Mouse (Mus musculus): ENCODE measurements around the gene Abhd14b. TPM values are rescaled to one million over a fixed set of nuclear protein-coding genes. Genes with fewer than 3 reads are reported as not detected.

Gene Abhd14b
- polyA plus RNA-seq, 1 experiment from 2014 or later: 44.1 TPM

DNA sequence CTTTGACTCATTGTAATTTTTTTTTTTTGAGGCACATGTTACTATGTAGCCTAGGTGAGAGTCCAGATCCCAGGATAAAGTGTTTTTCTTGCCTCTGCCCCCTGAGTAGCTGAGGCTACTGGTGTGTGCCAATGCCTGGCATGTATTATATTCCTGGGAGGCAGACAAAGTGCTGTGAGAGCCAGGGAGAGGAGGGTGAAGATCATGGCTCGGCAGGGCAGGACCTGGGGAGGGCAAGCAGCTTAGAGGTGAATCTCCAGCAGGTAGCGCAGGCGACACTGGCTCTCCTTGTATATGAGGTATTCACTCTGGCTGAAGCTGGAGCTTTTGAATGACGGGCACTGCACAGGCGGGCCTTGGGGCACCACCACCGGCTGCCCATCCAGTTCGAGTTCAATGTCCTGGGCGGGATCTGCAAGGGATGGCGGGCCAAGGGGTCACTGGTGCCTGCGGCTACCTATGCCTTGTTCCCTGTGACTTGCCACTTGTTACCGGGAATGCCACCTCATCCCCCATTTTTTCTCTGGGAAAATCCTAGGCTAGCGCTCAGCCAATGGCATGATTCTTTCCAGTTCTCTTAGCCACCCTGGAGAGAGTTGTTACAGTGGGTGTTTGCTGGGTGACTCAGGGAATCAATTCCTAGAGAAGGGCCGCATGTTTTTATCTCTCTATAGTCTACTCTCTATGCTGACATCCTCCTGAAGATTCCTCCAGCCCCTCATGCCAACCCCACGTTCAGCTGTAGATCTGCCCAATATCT lies 23.9 kb downstream of the Abhd14b start:
- Histone ChIP-seq H3K4me3 (replicated peaks) (no peak overlapping the region), H3K9me3 (replicated peaks) (no peaks in the 10 kb centered on the region), H3K4me1 (peaks cover 49% of the 10 kb centered on the region), H3K27me3 (no peaks in the 10 kb centered on the region), H3K9ac (no peak overlapping the region), H3K27ac (replicated peaks) (0 out of 2 replicates have a peak overlapping the region, but pooled peaks have one; percentile 48), H3K36me3 (no peaks in the 10 kb centered on the region), H3K4me2 (replicated peaks) (peak overlapping the region; percentile 36)
- 62% methylated on average over 14 of the region's 14 CpGs for WGBS
- ATAC-seq (ENCODE audit: insufficient number of reproducible peaks, low FRiP score, low TSS enrichment, low read depth): no peak

DNA sequence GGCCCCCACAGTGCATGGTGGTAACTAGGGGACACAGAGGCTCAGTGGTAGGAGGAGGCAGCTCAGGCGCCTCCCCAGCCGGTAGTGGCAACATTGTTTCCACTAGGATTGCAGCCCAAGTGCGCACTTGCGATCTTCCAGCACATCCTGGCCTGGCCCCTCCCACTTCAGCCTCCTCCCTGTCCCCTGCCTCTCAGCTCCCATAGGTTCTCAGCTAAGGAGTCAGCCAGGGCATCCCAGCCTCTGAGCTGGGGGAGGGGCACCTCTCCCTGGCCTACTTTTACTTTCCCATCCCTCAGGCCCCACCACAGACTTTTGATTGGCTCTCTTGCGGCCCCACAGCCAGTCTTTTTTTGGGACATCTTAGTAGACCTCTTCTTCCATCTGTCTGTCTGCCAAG lies 24.6 kb downstream of the Abhd14b start:
- no peaks in the 10 kb centered on the region for H3K27me3 ChIP-seq
- no peaks in the 10 kb centered on the region for H3K9me3 ChIP-seq (replicated peaks)
- ATAC-seq (ENCODE audit: insufficient number of reproducible peaks, low FRiP score, low TSS enrichment, low read depth): no peak
- H3K27ac ChIP-seq (replicated peaks): 0 out of 2 replicates have a peak overlapping the region, but pooled peaks have one; percentile 48
- peak overlapping the region; percentile 36 for H3K4me2 ChIP-seq (replicated peaks)
- peaks cover 54% of the 10 kb centered on the region for H3K4me1 ChIP-seq
- no peaks in the 10 kb centered on the region for H3K36me3 ChIP-seq
- 19% methylated on average over 5 of the region's 5 CpGs for WGBS
- no peak overlapping the region for H3K9ac ChIP-seq
- no peak overlapping the region for H3K4me3 ChIP-seq (replicated peaks)

DNA sequence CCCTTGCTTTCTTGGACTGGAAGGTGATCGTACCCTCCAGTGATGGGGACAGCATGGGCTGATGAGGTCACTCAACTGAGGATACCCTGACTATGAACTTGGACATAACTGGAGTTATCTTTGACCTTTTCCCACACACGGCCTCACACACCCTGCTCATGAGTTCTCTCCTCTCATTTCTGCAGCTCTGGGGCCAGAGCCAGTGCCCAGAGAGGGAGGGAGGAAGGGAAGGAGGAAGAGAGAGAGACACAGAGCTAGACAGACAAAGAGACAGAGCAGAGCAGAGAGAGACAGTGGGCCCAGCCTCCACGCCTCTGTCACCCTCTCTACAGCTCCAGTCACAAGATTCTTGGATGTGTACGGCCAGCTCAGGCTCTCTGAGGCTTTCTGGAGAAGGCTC lies 25.1 kb downstream of the Abhd14b start:
- Histone ChIP-seq H3K4me1 (peaks cover 54% of the 10 kb centered on the region), H3K27ac (replicated peaks) (peak overlapping the region; percentile 18; the same call in 1 of the 2 replicates), H3K9ac (no peak overlapping the region), H3K9me3 (replicated peaks) (no peaks in the 10 kb centered on the region), H3K36me3 (no peaks in the 10 kb centered on the region), H3K4me3 (replicated peaks) (no peak overlapping the region), H3K27me3 (no peaks in the 10 kb centered on the region), H3K4me2 (replicated peaks) (no peak overlapping the region)
- WGBS: 63% methylated on average over 4 of the region's 4 CpGs
- no peak for ATAC-seq (ENCODE audit: insufficient number of reproducible peaks, low FRiP score, low TSS enrichment, low read depth)

DNA sequence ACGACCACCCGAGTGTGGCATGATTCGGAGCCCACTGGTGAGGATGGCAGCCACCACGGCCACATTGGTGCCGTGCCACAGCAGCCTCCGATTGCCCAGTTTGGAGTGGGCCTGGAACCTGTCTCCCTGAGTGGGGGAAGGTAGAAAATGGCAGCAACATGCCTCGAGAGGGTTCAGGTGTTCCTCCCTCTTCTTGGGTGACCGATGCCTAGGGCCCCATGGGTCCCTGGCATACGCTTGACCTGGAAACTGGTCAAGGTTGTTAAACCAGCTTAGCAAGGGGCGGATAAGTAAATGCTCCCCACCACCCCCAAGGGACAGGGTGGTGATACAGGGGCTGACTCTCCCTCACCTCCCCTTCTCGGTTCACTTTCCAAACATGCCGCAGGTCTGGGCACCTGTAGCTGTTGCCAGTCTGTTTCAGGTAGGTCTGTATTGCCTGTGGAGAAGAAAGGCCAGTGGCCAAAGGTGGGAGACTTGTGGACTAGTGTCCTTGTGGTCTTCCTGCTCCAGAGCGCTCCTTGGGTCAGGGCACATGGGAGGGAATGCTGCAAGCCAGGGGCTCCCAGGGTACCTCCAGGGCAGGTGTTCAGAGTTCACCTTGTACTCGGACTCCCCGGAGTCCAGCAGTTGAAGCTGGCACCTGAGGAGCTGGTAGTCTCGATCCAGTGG lies 26.0 kb downstream of the Abhd14b start:
- Histone ChIP-seq H3K4me3 (replicated peaks) (no peak overlapping the region), H3K9me3 (replicated peaks) (no peaks in the 10 kb centered on the region), H3K36me3 (no peaks in the 10 kb centered on the region), H3K9ac (no peak overlapping the region), H3K27me3 (no peaks in the 10 kb centered on the region), H3K4me1 (peaks cover 61% of the 10 kb centered on the region), H3K4me2 (replicated peaks) (no peak overlapping the region), H3K27ac (replicated peaks) (no peak overlapping the region)
- 85% methylated on average over 16 of the region's 16 CpGs for WGBS
- ATAC-seq (ENCODE audit: insufficient number of reproducible peaks, low FRiP score, low TSS enrichment, low read depth): no peak

DNA sequence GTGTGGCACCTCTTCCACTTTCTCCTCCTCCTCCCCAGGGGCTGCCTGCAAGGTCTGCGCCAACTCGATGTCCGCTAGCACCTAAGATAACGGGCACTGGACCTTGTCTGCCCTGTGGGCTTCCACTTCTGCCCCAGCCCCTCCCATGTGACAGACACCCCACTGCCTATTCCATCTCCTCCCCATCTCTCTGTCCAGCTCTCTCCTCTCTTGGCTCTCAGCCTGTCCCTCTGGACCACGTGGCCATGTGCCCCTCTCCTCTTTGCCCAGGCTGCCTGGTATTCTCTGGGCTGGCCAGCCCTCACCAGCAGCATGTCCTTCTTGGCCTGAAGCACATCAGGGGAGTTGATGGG lies 26.5 kb downstream of the Abhd14b start:
- no peak for ATAC-seq (ENCODE audit: insufficient number of reproducible peaks, low FRiP score, low TSS enrichment, low read depth)
- Histone ChIP-seq H3K4me1 (peaks cover 63% of the 10 kb centered on the region), H3K9me3 (replicated peaks) (no peaks in the 10 kb centered on the region), H3K4me2 (replicated peaks) (no peak overlapping the region), H3K27me3 (no peaks in the 10 kb centered on the region), H3K27ac (replicated peaks) (no peak overlapping the region), H3K4me3 (replicated peaks) (no peak overlapping the region), H3K9ac (no peak overlapping the region), H3K36me3 (no peaks in the 10 kb centered on the region)
- WGBS: 76% methylated on average over 5 of the region's 5 CpGs

DNA sequence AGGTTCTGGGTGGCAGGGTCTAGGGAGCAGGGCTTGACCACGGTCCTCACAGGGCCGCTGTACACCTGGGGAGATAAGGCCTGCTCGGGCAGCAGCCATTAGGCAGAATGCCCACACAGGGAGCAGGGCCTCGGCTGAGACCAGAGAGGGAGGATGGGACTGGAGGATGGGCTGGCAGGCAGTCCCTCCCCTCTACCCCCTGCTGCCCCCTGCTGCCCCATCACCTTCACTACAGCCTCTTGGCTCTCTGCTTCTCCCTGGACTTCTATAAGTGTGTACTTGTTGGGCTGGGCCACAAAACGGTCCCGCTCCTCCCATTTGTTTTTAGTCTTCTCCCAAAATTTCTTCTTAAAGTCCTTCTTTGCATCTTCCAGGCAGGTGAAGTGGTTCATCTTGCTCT lies 27.2 kb downstream of the Abhd14b start:
- H3K4me3 ChIP-seq (replicated peaks): no peak overlapping the region; the same call in 1 of the 2 replicates
- H3K9ac ChIP-seq: no peak overlapping the region
- H3K9me3 ChIP-seq (replicated peaks): no peaks in the 10 kb centered on the region
- H3K27ac ChIP-seq (replicated peaks): no peak overlapping the region
- H3K27me3 ChIP-seq: no peaks in the 10 kb centered on the region
- peaks cover 63% of the 10 kb centered on the region for H3K4me1 ChIP-seq
- ATAC-seq (ENCODE audit: insufficient number of reproducible peaks, low FRiP score, low TSS enrichment, low read depth): no peak
- H3K36me3 ChIP-seq: peaks cover 3% of the 10 kb centered on the region
- peak overlapping the region; percentile 24; the same call in 1 of the 2 replicates for H3K4me2 ChIP-seq (replicated peaks)
- 7% methylated on average over 6 of the region's 6 CpGs for WGBS

DNA sequence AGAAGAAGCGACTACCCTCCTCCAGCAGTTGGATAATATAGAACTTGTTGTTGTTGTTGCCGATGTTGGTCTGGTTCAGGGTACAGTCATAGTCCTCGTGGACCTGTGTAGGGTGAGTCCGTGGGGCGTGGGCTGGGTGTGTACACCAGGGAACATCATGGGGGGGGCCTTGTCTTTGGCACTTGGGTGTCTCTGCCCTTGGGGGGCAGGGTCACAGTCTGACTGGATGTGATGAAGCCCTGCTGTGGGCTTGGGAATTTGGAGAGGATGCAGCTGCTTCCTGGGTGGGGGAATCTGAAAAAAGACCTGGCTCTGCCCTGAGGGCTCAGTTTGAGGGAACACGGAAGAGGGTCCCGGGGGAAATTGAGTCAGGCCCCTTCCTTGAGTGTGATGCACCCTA lies 27.8 kb downstream of the Abhd14b start:
- Histone ChIP-seq H3K4me1 (peaks cover 58% of the 10 kb centered on the region), H3K4me2 (replicated peaks) (peak overlapping the region; percentile 24; the same call in 1 of the 2 replicates), H3K27ac (replicated peaks) (0 out of 2 replicates have a peak overlapping the region, but pooled peaks have one; percentile 25), H3K27me3 (no peaks in the 10 kb centered on the region), H3K36me3 (peaks cover 7% of the 10 kb centered on the region), H3K9ac (no peak overlapping the region), H3K9me3 (replicated peaks) (no peaks in the 10 kb centered on the region), H3K4me3 (replicated peaks) (no peak overlapping the region; the same call in 1 of the 2 replicates)
- WGBS: 53% methylated on average over 7 of the region's 7 CpGs
- ATAC-seq (ENCODE audit: insufficient number of reproducible peaks, low FRiP score, low TSS enrichment, low read depth): no peak

DNA sequence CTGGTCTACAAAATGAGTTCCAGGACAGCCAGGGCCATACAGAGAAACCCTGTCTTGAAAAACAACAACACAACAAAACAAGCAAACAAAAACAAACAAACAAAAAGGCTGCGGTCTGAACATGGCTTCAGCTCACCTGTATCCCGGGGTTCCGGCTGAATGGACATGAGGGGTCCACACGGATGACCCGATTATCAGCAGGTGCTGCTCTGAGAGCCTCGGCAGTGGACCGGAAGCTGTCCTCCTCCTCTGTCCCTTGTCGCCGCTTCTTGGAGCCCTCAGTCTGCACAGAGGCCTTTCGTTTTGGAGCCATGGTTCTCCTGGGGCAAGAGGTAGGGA lies 28.4 kb downstream of the Abhd14b start, which contains the start of gene Rrp9:
TSS of gene Rrp9 (plus strand) at position 301 of the 339 bp plus-strand sequence.
- H3K9ac ChIP-seq: 0 out of 2 replicates have a peak within 1 kb of the TSS, but pooled peaks have one; percentile 3
- no peak for ATAC-seq (ENCODE audit: insufficient number of reproducible peaks, low FRiP score, low TSS enrichment, low read depth)
- peak within 1 kb of the TSS; percentile 88 for H3K27ac ChIP-seq (replicated peaks)
- no peaks in the 10 kb centered on the region for H3K27me3 ChIP-seq
- H3K36me3 ChIP-seq: peaks cover 13% of the 10 kb centered on the region
- whole genome bisulfite sequencing: 79% methylated on average over 10 of the region's 10 CpGs
- H3K4me3 ChIP-seq (replicated peaks): peak within 1 kb of the TSS; percentile 81
- no peaks in the 10 kb centered on the region for H3K9me3 ChIP-seq (replicated peaks)
- peak within 1 kb of the TSS; percentile 88 for H3K4me2 ChIP-seq (replicated peaks)
- H3K4me1 ChIP-seq: peaks cover 56% of the 10 kb centered on the region

DNA sequence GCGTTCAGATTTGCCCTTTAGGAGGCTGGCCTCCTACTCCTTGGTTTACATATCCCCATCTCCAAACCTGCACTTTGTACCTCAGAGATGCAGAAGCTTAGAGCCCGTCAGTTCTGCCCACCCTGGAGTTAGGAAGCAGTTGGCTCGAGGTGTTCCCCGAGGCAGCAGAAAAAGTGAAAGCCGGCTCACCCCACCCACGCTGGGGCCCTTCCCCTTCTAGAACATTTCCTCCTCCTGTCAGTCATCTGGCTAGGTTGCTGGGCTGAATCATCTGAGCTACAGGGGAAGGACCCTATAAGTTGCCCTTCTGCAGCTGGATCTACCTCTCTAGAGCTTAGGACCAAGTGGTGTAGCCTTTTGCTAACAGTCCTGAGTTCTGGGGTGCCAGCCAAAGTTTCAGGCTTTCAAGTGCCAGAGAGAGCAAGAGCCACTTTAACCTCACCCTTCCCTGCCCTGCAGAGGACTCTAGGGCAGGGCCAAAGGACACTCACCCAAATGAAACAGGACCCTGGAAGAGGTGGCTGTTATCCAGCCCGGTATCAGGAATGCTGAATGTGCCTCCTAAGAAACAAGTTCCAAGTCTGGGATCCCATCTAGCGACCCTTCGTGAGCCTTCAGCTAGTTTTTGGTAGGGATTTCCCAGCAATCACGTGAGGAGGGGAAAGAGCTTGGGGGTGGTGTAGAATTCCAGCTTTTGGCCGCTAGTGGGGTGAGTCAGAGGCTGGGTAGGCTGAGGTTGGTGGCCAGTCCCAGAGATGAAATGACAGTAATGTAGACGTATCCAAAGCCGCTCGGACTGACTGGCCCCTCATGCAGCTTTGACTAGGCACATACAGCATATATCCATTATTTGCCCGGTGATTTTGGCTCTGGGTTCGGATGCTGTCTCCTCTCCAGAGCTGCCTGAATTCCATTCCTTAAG lies 29.0 kb downstream of the Abhd14b start:
- Histone ChIP-seq H3K9me3 (replicated peaks) (no peaks in the 10 kb centered on the region), H3K27ac (replicated peaks) (peak overlapping the region; percentile 88), H3K27me3 (no peaks in the 10 kb centered on the region), H3K36me3 (peaks cover 19% of the 10 kb centered on the region), H3K9ac (0 out of 2 replicates have a peak overlapping the region, but pooled peaks have one; percentile 3), H3K4me2 (replicated peaks) (peak overlapping the region; percentile 88), H3K4me3 (replicated peaks) (peak overlapping the region; percentile 81), H3K4me1 (peaks cover 56% of the 10 kb centered on the region)
- WGBS: 16% methylated on average over 16 of the region's 16 CpGs
- peak; percentile 30 for ATAC-seq (ENCODE audit: insufficient number of reproducible peaks, low FRiP score, low TSS enrichment, low read depth)

DNA sequence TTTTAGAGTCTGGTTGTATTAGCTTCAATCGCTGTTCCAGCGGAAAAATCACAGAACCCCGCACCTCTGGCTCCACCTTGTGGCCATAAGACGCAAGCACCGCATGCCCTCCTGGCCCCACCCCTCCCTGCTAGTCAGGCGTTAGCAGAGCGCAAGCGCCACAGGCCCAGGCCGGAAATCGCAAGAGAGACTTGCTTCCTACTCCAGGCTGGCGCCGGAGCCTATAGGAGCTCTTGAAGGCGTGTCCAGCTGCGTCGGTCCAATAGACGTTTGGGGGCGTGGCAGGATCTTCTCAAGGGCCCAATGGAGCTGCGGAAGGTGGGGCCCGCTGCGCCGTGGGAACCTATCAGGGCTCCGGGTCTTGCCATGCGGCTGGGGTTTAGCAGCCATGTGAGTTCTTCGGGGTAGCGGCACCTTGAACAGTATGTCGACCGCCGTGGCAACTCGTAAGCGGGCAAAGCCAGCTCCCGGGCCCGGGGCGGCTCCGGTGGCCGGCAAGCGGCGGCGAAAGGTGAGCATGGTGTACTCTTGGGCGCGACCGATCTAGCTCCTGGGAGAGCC lies 29.7 kb downstream of the Abhd14b start, which contains the start of gene Parp3:
TSS of gene Parp3 (minus strand) at position 26 of the 561 bp plus-strand sequence.
- ATAC-seq (ENCODE audit: insufficient number of reproducible peaks, low FRiP score, low TSS enrichment, low read depth): peak; percentile 98
- peaks cover 49% of the 10 kb centered on the region for H3K4me1 ChIP-seq
- WGBS: under 1% methylated on average over 41 of the region's 41 CpGs
- H3K4me2 ChIP-seq (replicated peaks): peak within 1 kb of the TSS; percentile 88
- peak within 1 kb of the TSS; percentile 88 for H3K27ac ChIP-seq (replicated peaks)
- H3K9me3 ChIP-seq (replicated peaks): no peaks in the 10 kb centered on the region
- H3K9ac ChIP-seq: peak within 1 kb of the TSS; percentile 66
- H3K36me3 ChIP-seq: peaks cover 19% of the 10 kb centered on the region
- no peaks in the 10 kb centered on the region for H3K27me3 ChIP-seq
- peak within 1 kb of the TSS; percentile 81 for H3K4me3 ChIP-seq (replicated peaks)

All from embryonic facial prominence, embryonic 15.5 days (tissue).